Mouse (Mus musculus) hindbrain, embryonic 12.5 days (tissue): ENCODE results near the gene Shtn1. TPM values are rescaled to one million over a fixed set of nuclear protein-coding genes. Genes with fewer than 3 reads are reported as not detected.

Experiments
- ATAC-seq: fragments of 200-750 bp; cut with Nextera tagmentation; 2 replicates; pipeline ENCODE4 v1.8.0; 2017; ENCODE audit warnings: moderate TSS enrichment; ENCODE audit not compliant: low FRiP score
- H3K27ac ChIP-seq: fragments of 300-500 bp; sonication (generic); 2 replicates; pipeline ENCODE4 v1.5.1; 2016; ENCODE audit warnings: mild to moderate bottlenecking
- H3K27me3 ChIP-seq: fragments of 300-500 bp; sonication (generic); 2 replicates; pipeline ENCODE4 v1.6.1; 2016; ENCODE audit warnings: mild to moderate bottlenecking
- H3K36me3 ChIP-seq: fragments of 300-500 bp; sonication (generic); 2 replicates; pipeline ENCODE4 v1.6.1; 2016; ENCODE audit warnings: mild to moderate bottlenecking
- H3K4me1 ChIP-seq: fragments of 300-500 bp; sonication (generic); 2 replicates; pipeline ENCODE4 v1.6.1; 2016
- H3K4me2 ChIP-seq: fragments of 300-500 bp; sonication (generic); replicated peaks from 2 replicates; pipeline ENCODE4 v1.6.1; 2016; ENCODE audit warnings: mild to moderate bottlenecking
- H3K4me3 ChIP-seq: fragments of 300-500 bp; sonication (generic); 2 replicates; pipeline ENCODE4 v1.5.1; 2016; ENCODE audit warnings: mild to moderate bottlenecking
- H3K9ac ChIP-seq: fragments of 300-500 bp; sonication (generic); 2 replicates; pipeline ENCODE4 v1.6.1; 2016; ENCODE audit warnings: mild to moderate bottlenecking, moderate library complexity
- H3K9me3 ChIP-seq: fragments of 300-500 bp; sonication (generic); replicated peaks from 2 replicates; pipeline ENCODE4 v1.6.1; 2016; ENCODE audit warnings: mild to moderate bottlenecking
- WGBS: fragments of 180-500 bp; shearing (Covaris S2); methylation state at CpG from one replicate; pipeline ENCODE4 v1.1.7; 2016; 5-methylcytosine and 5-hydroxymethylcytosine counted together
- polyA plus RNA-seq: library from polyadenylated mRNA; unstranded; fragments of >200 nt; fragmentation: Nextera tagmentation; extraction: Ambion mirVana; gene quantifications from 2 replicates; pipeline ENCODE4 v1.2.1, GENCODE M21; 2016

Shtn1 gene
- polyA plus RNA-seq, 1 experiment from 2014 or later = 8.9 TPM

DNA sequence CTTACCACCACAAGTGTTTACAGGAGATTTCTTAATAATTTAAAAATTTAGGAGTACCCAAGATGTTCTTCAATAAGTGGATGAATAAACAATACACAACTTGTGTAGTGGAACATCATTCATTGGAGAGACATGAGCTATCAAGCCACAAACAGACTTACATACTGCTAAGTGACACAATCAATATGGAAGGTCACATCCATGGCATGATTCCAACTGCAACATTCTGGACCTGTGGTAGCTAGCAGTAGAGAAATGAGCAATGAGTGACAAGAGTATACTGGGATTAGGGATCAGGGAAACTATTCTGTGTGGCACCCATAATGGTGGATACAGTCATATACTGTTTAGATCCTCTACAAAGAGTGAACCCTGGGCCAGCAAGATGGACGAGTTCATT lies 8.2 kb downstream of the Shtn1 start:
- peaks cover under 1% of the 10 kb centered on the region for H3K27me3 ChIP-seq
- no peak for ATAC-seq
- H3K4me3 ChIP-seq = no peak overlapping the region
- no peaks in the 10 kb centered on the region for H3K9me3 ChIP-seq
- 81% methylated on average over 1 of the region's 1 CpGs for WGBS
- H3K9ac ChIP-seq = no peak overlapping the region
- no peaks in the 10 kb centered on the region for H3K36me3 ChIP-seq
- H3K4me1 ChIP-seq = no peaks in the 10 kb centered on the region
- no peak overlapping the region for H3K27ac ChIP-seq
- H3K4me2 ChIP-seq = no peak overlapping the region

GRCm38 (mm10) chr19:59066670-59067069 lies 9.2 kb downstream of the Shtn1 start:
- Histone ChIP-seq H3K27me3 (no peaks in the 10 kb centered on the region; the same call in 1 of the 2 replicates), H3K27ac (no peak overlapping the region), H3K4me3 (no peak overlapping the region), H3K36me3 (no peaks in the 10 kb centered on the region), H3K9me3 (no peaks in the 10 kb centered on the region), H3K9ac (no peak overlapping the region), H3K4me2 (no peak overlapping the region), H3K4me1 (no peaks in the 10 kb centered on the region)
- 81% methylated on average over 2 of the region's 2 CpGs for WGBS
- ATAC-seq = no peak

GRCm38 (mm10) chr19:59066115-59066514 lies 9.8 kb downstream of the Shtn1 start:
- no peaks in the 10 kb centered on the region for H3K9me3 ChIP-seq
- no peak overlapping the region for H3K4me2 ChIP-seq
- H3K4me1 ChIP-seq = no peaks in the 10 kb centered on the region
- no peaks in the 10 kb centered on the region for H3K36me3 ChIP-seq
- WGBS = 59% methylated on average over 5 of the region's 5 CpGs
- H3K4me3 ChIP-seq = no peak overlapping the region
- H3K27ac ChIP-seq = no peak overlapping the region
- no peaks in the 10 kb centered on the region; the same call in 1 of the 2 replicates for H3K27me3 ChIP-seq
- H3K9ac ChIP-seq = no peak overlapping the region
- ATAC-seq = no peak

GRCm38 (mm10) chr19:59064616-59065015 lies 11.3 kb downstream of the Shtn1 start:
- no peaks in the 10 kb centered on the region for H3K9me3 ChIP-seq
- H3K9ac ChIP-seq = no peak overlapping the region
- H3K36me3 ChIP-seq = no peaks in the 10 kb centered on the region
- 87% methylated on average over 5 of the region's 5 CpGs for WGBS
- ATAC-seq = no peak
- H3K27ac ChIP-seq = no peak overlapping the region
- no peaks in the 10 kb centered on the region; the same call in 1 of the 2 replicates for H3K27me3 ChIP-seq
- H3K4me2 ChIP-seq = no peak overlapping the region
- no peak overlapping the region for H3K4me3 ChIP-seq
- no peaks in the 10 kb centered on the region for H3K4me1 ChIP-seq

DNA sequence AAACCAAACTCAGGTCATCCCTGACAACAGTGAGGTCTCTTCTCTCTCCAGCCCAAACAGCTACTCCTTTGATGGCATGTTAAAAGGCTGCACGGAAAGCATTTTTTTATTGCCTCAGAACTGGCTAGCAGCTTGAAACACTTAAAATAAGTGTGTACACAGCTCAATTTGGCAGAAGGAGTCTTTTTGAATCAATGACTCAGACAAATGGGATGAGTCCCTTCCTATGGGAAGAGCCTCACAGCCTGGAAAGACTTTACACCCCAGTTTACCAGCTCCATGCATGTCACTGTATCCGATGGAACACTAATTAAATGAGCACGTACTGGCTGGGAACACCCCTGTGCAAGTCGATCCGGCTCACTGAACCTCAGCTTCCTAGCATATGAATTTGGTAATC lies 12.3 kb downstream of the Shtn1 start:
- Histone ChIP-seq H3K27me3 (no peaks in the 10 kb centered on the region; the same call in 1 of the 2 replicates), H3K27ac (no peak overlapping the region), H3K4me3 (no peak overlapping the region), H3K4me1 (no peaks in the 10 kb centered on the region), H3K4me2 (no peak overlapping the region), H3K9ac (no peak overlapping the region), H3K36me3 (no peaks in the 10 kb centered on the region), H3K9me3 (no peaks in the 10 kb centered on the region)
- no peak for ATAC-seq
- 87% methylated on average over 5 of the region's 5 CpGs for WGBS

GRCm38 (mm10) chr19:59058105-59058504 lies 17.8 kb downstream of the Shtn1 start:
- Histone ChIP-seq H3K4me2 (no peak overlapping the region), H3K4me3 (no peak overlapping the region), H3K4me1 (no peaks in the 10 kb centered on the region), H3K27ac (no peak overlapping the region), H3K9ac (no peak overlapping the region), H3K27me3 (no peaks in the 10 kb centered on the region), H3K9me3 (no peaks in the 10 kb centered on the region), H3K36me3 (no peaks in the 10 kb centered on the region)
- WGBS = 88% methylated on average over 4 of the region's 4 CpGs
- ATAC-seq = no peak

- Histone ChIP-seq H3K4me2 (no peak overlapping the region), H3K9me3 (no peaks in the 10 kb centered on the region), H3K27ac (no peak overlapping the region), H3K4me3 (no peak overlapping the region), H3K36me3 (no peaks in the 10 kb centered on the region), H3K27me3 (no peaks in the 10 kb centered on the region), H3K9ac (no peak overlapping the region), H3K4me1 (peaks cover 3% of the 10 kb centered on the region; the same call in 1 of the 2 replicates)
- ATAC-seq = no peak
- 30% methylated on average over 5 of the region's 5 CpGs for WGBS
These were observed 18.5 kb downstream of the Shtn1 start for GRCm38 (mm10) chr19:59057366-59057765.

DNA sequence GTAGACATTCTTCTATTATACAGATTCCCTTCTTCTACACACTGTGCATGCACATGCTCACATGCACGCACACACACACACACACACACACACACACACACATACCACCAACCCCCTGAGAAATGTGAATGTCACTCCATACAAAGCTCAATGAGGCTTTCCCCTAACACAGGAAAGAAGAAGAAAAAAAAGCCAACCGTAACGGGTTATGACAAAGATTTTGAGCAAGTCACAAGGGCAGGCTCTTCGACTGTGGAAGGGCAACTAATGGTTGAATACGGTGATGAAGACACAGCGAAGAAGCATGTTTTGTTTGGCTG lies 21.3 kb downstream of the Shtn1 start:
- no peaks in the 10 kb centered on the region for H3K27me3 ChIP-seq
- no peak overlapping the region for H3K4me3 ChIP-seq
- no peak overlapping the region for H3K9ac ChIP-seq
- no peaks in the 10 kb centered on the region for H3K9me3 ChIP-seq
- no peak for ATAC-seq
- peaks cover 7% of the 10 kb centered on the region; the same call in 1 of the 2 replicates for H3K4me1 ChIP-seq
- H3K36me3 ChIP-seq = no peaks in the 10 kb centered on the region
- H3K4me2 ChIP-seq = no peak overlapping the region
- no peak overlapping the region for H3K27ac ChIP-seq
- WGBS = 85% methylated on average over 6 of the region's 6 CpGs

DNA sequence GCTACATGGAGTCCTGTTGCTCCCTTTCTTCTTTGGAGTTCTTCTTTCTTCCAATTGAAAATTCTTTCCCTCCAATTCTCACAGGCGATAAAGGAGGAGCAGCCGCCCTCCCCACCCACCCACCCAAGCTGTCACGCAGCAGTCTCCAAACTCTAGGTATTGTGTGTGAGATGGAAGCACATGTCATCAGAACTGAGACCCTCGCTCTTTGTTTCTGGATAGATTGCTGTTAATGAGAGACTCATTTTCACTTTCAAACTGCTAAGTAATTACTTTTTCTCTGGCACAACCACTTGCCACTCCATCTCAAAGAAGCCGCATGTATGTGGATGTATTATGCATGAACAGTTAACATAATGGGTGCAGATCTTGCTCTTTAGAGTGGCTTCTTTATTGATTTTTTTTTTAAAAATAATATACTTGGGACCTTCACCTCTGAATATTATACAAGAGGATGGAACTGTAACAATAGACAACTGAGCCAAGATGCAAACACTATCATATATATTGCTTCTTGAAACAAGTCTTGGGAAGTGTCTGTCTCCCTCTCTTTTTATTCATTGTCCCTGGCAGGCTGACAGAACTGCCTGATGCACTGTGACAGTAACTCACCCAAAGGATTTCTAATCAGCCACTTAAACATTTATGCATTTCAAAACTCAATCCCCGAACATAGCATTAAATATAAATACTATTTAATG lies 21.8 kb downstream of the Shtn1 start:
- Histone ChIP-seq H3K9ac (no peak overlapping the region), H3K9me3 (no peaks in the 10 kb centered on the region), H3K36me3 (no peaks in the 10 kb centered on the region), H3K27me3 (no peaks in the 10 kb centered on the region), H3K4me2 (no peak overlapping the region), H3K4me3 (no peak overlapping the region), H3K27ac (no peak overlapping the region), H3K4me1 (peaks cover 7% of the 10 kb centered on the region; the same call in 1 of the 2 replicates)
- ATAC-seq = no peak
- 80% methylated on average over 6 of the region's 6 CpGs for WGBS

DNA sequence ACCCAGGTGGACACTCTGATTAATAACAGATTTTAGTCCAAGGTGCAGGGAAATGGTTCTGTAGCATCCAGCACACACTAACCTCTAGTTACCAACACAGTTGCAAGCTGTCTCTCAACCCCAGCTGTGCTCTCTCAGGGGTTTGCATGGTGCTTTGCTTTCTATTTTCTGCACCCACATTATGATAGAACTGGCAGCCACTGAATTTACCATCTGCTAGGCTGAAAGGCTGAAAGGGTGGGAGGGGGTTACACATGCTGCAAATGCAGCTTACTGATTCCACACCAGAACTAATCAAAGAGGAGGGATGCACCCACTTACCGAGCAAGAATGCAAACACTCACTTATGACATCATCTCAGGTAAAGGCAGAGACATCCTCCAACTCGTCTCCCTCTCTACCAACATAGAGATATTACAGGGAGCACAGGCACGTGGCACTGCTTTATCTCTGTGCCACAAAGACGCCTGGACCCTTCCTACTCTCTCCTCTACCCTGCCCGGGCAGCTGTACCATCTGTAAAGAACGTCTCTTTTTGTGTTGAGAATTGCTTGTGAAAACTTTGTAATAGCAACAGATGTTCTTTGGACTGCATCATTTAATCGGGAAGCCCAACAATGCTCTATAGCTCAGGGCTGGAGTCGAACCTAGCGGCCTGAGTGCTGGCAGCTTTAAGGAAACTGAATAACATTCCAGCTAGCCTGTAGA lies 23.0 kb downstream of the Shtn1 start:
- Histone ChIP-seq H3K9me3 (no peaks in the 10 kb centered on the region), H3K4me1 (peaks cover 7% of the 10 kb centered on the region; the same call in 1 of the 2 replicates), H3K27ac (no peak overlapping the region), H3K4me2 (no peak overlapping the region), H3K36me3 (no peaks in the 10 kb centered on the region), H3K4me3 (no peak overlapping the region), H3K9ac (no peak overlapping the region), H3K27me3 (no peaks in the 10 kb centered on the region)
- no peak for ATAC-seq
- 76% methylated on average over 9 of the region's 9 CpGs for WGBS

GRCm38 (mm10) chr19:59052053-59052452 lies 23.8 kb downstream of the Shtn1 start:
- no peaks in the 10 kb centered on the region for H3K27me3 ChIP-seq
- H3K4me1 ChIP-seq = peaks cover 7% of the 10 kb centered on the region; the same call in 1 of the 2 replicates
- H3K9me3 ChIP-seq = no peaks in the 10 kb centered on the region
- no peak overlapping the region for H3K4me2 ChIP-seq
- no peak overlapping the region for H3K4me3 ChIP-seq
- no peak overlapping the region for H3K9ac ChIP-seq
- WGBS = 71% methylated on average over 4 of the region's 4 CpGs
- H3K27ac ChIP-seq = no peak overlapping the region
- no peaks in the 10 kb centered on the region for H3K36me3 ChIP-seq
- no peak for ATAC-seq

DNA sequence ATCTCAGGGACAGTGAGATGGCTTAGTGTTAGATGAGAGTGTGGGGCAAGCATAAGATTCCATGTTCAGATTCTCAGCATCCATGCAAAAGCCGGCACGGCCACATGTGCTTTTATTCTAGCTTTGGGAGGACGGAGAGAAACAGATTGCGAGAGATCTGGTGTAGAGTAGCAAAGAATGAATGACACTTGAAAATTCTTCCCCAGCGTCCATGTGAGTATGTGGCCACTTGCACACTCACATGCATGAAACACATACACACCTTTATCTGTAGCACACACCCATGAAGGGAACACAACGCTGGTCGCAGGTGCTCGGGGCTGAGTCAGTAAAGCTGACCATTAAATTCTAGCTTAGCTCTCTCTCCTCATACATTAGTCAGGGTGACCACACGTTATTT lies 24.3 kb downstream of the Shtn1 start:
- H3K4me3 ChIP-seq = no peak overlapping the region
- no peak overlapping the region for H3K27ac ChIP-seq
- no peak overlapping the region for H3K9ac ChIP-seq
- H3K4me1 ChIP-seq = peaks cover 7% of the 10 kb centered on the region; the same call in 1 of the 2 replicates
- WGBS = 87% methylated on average over 9 of the region's 9 CpGs
- no peaks in the 10 kb centered on the region for H3K36me3 ChIP-seq
- ATAC-seq = no peak
- H3K9me3 ChIP-seq = no peaks in the 10 kb centered on the region
- H3K27me3 ChIP-seq = no peaks in the 10 kb centered on the region
- H3K4me2 ChIP-seq = no peak overlapping the region

GRCm38 (mm10) chr19:59048852-59049251 lies 27.0 kb downstream of the Shtn1 start:
- no peaks in the 10 kb centered on the region for H3K27me3 ChIP-seq
- no peaks in the 10 kb centered on the region for H3K9me3 ChIP-seq
- no peak overlapping the region for H3K9ac ChIP-seq
- 89% methylated on average over 6 of the region's 6 CpGs for WGBS
- peaks cover 9% of the 10 kb centered on the region for H3K4me1 ChIP-seq
- no peak overlapping the region for H3K27ac ChIP-seq
- no peak overlapping the region for H3K4me3 ChIP-seq
- no peak overlapping the region for H3K4me2 ChIP-seq
- no peak for ATAC-seq
- H3K36me3 ChIP-seq = no peaks in the 10 kb centered on the region
